Mouse (Mus musculus): ENCODE results near the gene Olfr874. TPM values are rescaled to one million over a fixed set of nuclear protein-coding genes. Genes with fewer than 3 reads are reported as not detected.

Olfr874 gene
- total RNA-seq (2023; ENCODE audit: inconsistent age): not detected in 4 replicates

GRCm38 (mm10) chr9:37744806-37745205 lies at the start of gene Olfr874:
Gene Olfr874 (plus strand): TSS chr9:37745106.

GRCm38 (mm10) chr9:37716150-37716549 lies 28.8 kb upstream of the Olfr874 start, which contains the start of gene Olfr160:
Gene Olfr160 (minus strand): TSS chr9:37716250.

GRCm38 (mm10) chr9:37771759-37772158 lies 26.9 kb downstream of the Olfr874 start, which contains the start of gene Olfr875:
Gene Olfr875 (plus strand): TSS chr9:37771857.

Other genes starting within 250 kb of the Olfr874 start
- gene Esam, start 217.0 kb upstream of the Olfr874 start, total RNA-seq (2023; ENCODE audit: inconsistent age): 0.48 to 0.80 TPM (median 0.72 TPM) in 3 of 4 replicates, not detected in the other
- gene Vsig2, start 205.9 kb upstream of the Olfr874 start, total RNA-seq (2023; ENCODE audit: inconsistent age): not detected in 4 replicates
- 3.5 to 5.1 TPM (median 4.3 TPM) in 4 replicates for gene Nrgn, start 192.2 kb upstream of the Olfr874 start, total RNA-seq (2023; ENCODE audit: inconsistent age)
- gene Siae, start 189.4 kb upstream of the Olfr874 start, total RNA-seq (2023; ENCODE audit: inconsistent age): 9.0 to 11.4 TPM (median 9.7 TPM) in 4 replicates
- 1.3 to 3.0 TPM in 2 of 4 replicates, not detected in the others for gene Spa17, start 131.4 kb upstream of the Olfr874 start, total RNA-seq (2023; ENCODE audit: inconsistent age)
- gene Tbrg1, start 87.8 kb upstream of the Olfr874 start, total RNA-seq (2023; ENCODE audit: inconsistent age): 55.3 to 60.2 TPM (median 58.4 TPM) in 4 replicates
- gene Panx3, start 75.9 kb upstream of the Olfr874 start, total RNA-seq (2023; ENCODE audit: inconsistent age): not detected in 4 replicates
- not detected in 4 replicates for gene Olfr160, start 28.9 kb upstream of the Olfr874 start, total RNA-seq (2023; ENCODE audit: inconsistent age)
- not detected in 4 replicates for gene Olfr875, start 26.8 kb downstream of the Olfr874 start, total RNA-seq (2023; ENCODE audit: inconsistent age)
- gene Olfr876, start 57.9 kb downstream of the Olfr874 start, total RNA-seq (2023; ENCODE audit: inconsistent age): not detected in 4 replicates
- gene Olfr877, start 109.2 kb downstream of the Olfr874 start, total RNA-seq (2023; ENCODE audit: inconsistent age): not detected in 4 replicates
- not detected in 4 replicates for gene Olfr145, start 151.6 kb downstream of the Olfr874 start, total RNA-seq (2023; ENCODE audit: inconsistent age)
- not detected in 4 replicates for gene Olfr878, start 172.7 kb downstream of the Olfr874 start, total RNA-seq (2023; ENCODE audit: inconsistent age)
- not detected in 4 replicates for gene Olfr881, start 246.7 kb downstream of the Olfr874 start, total RNA-seq (2023; ENCODE audit: inconsistent age)

All from B cell, adult (primary cell).